Mouse (Mus musculus): Measurements from ENCODE around the gene Uhrf1. TPM values are rescaled to one million over a fixed set of nuclear protein-coding genes. Genes with fewer than 3 reads are reported as not detected.

Gene Uhrf1
- total and polyA plus RNA-seq, 3 experiments = 115 to 201 (median 133) TPM

DNA sequence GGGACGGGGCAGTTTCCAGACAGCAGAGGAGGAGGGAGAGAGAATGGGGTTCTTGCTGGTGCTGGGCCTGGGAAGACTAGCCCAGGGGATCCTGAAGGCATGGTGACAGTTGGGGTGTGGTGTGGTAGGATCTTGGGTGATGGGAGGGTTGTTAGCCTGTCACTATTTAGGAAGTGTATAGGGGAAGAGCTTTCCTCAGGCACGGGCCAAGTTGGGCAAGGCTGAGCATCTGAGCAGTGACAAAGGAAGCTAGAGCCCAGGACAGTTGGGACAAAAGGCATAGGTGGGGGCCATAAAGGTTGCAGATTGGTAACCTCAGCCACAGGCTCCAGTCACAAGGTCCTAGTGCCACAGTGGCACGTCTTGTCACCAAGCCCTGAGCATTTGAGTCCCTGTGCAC lies 40.3 kb downstream of the Uhrf1 start:
- Histone ChIP-seq H3K27ac (ENCODE audit: control insufficient read depth, low read depth, low read length) (no peak overlapping the region), H3K79me2 (ENCODE audit: control insufficient read depth, insufficient read depth, low read length, poor library complexity) (peaks cover 1% of the 10 kb centered on the region), H3K9me3 (replicated peaks; ENCODE audit: insufficient read depth, low read length) (no peaks in the 10 kb centered on the region), H3K4me1 (ENCODE audit: control insufficient read depth in 1 of 2, insufficient read depth in 2 of 2, low read length in 2 of 2) (no peaks in the 10 kb centered on the region; a peak in 2 of 4 replicates), H3K4me3 (ENCODE audit: control insufficient read depth in 1 of 2, insufficient read depth in 1 of 2, low read depth in 2 of 2, low read length in 2 of 2) (no peak overlapping the region), H3K9ac (ENCODE audit: control insufficient read depth, low read depth, low read length, poor library complexity, severe bottlenecking) (no peak overlapping the region), H3K27me3 (ENCODE audit: control insufficient read depth in 1 of 2, insufficient read depth in 2 of 2, low read length in 2 of 2) (no peaks in the 10 kb centered on the region), H3K36me3 (ENCODE audit: control insufficient read depth in 1 of 2, insufficient read depth in 2 of 2, low read length in 2 of 2) (no peaks in the 10 kb centered on the region)
- DNase-seq (ENCODE audit: low read depth, low spot score) = no peak
- TF ChIP-seq EP300 (IDR thresholded peaks at IDR 0.05; ENCODE audit: low read depth in 1 of 2, low read length in 2 of 2) = no peak
- no peak for TF ChIP-seq JUND (IDR thresholded peaks at IDR 0.05; ENCODE audit: low read depth, low read length)
- no peak for TF ChIP-seq POLR2A (IDR thresholded peaks at IDR 0.05; ENCODE audit: control insufficient read depth in 1 of 2, insufficient read depth in 1 of 2, low read depth in 1 of 2, low read length in 2 of 2, poor library complexity in 1 of 2)
- TF ChIP-seq POLR2AphosphoS2 (IDR thresholded peaks at IDR 0.05; ENCODE audit: low read length) = no peak
- no peak for TF ChIP-seq E2F4 (IDR thresholded peaks at IDR 0.05; ENCODE audit: borderline replicate concordance, low read depth, low read length)
- TF ChIP-seq RAD21 (IDR thresholded peaks at IDR 0.05; ENCODE audit: low read depth, low read length) = no peak
- TF ChIP-seq RCOR1 (IDR thresholded peaks at IDR 0.05; ENCODE audit: low read depth, low read length) = no peak
- no peak for TF ChIP-seq BHLHE40 (IDR thresholded peaks at IDR 0.05; ENCODE audit: borderline replicate concordance, low read depth, low read length)
- no peak for TF ChIP-seq ZNF384 (IDR thresholded peaks at IDR 0.05; ENCODE audit: low read depth, low read length)
- no peak for TF ChIP-seq TAL1 (IDR thresholded peaks at IDR 0.05; ENCODE audit: low read length)
- no peak for TF ChIP-seq GATA1 (IDR thresholded peaks at IDR 0.05; ENCODE audit: low read depth, low read length)
- TF ChIP-seq SIN3A (IDR thresholded peaks at IDR 0.05; ENCODE audit: low read length) = no peak
- no peak for TF ChIP-seq TCF12 (IDR thresholded peaks at IDR 0.05; ENCODE audit: low read depth, low read length)
- no peak for TF ChIP-seq MAZ (IDR thresholded peaks at IDR 0.05; ENCODE audit: low read depth, low read length)
- no peak for TF ChIP-seq ZMIZ1 (IDR thresholded peaks at IDR 0.05; ENCODE audit: low read depth, low read length)
- TF ChIP-seq POLR2AphosphoS5 (IDR thresholded peaks at IDR 0.05; ENCODE audit: borderline replicate concordance, low read depth, low read length) = no peak

DNA sequence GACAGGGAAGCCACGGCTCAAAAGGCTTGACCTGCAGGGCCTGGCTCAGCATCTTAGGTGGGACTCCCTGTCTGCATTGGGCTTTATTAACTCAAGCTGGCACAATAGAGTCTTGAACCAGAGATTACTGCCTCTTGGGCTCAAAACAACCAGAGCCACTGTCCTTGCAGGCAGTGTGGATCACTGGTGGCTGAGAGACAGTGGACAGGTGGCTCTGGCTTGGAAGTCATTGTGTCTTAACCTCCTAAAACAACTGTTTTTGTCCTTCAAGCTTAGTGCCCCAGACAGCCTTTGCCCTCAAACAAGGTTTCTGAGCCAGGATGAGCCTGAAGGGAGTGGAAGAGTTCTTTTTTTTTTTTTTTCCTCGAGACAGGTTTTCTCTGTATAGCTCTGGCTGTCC lies 42.2 kb downstream of the Uhrf1 start:
- H3K4me3 ChIP-seq (ENCODE audit: control insufficient read depth in 1 of 2, insufficient read depth in 1 of 2, low read depth in 2 of 2, low read length in 2 of 2) = no peak overlapping the region
- H3K27me3 ChIP-seq (ENCODE audit: control insufficient read depth in 1 of 2, insufficient read depth in 2 of 2, low read length in 2 of 2) = no peaks in the 10 kb centered on the region
- no peaks in the 10 kb centered on the region for H3K9me3 ChIP-seq (replicated peaks; ENCODE audit: insufficient read depth, low read length)
- H3K4me1 ChIP-seq (ENCODE audit: control insufficient read depth in 1 of 2, insufficient read depth in 2 of 2, low read length in 2 of 2) = no peaks in the 10 kb centered on the region; a peak in 2 of 4 replicates
- H3K79me2 ChIP-seq (ENCODE audit: control insufficient read depth, insufficient read depth, low read length, poor library complexity) = peaks cover 1% of the 10 kb centered on the region; the same call in 1 of the 2 replicates
- TF ChIP-seq E2F4 (IDR thresholded peaks at IDR 0.05; ENCODE audit: borderline replicate concordance, low read depth, low read length) (no peak), POLR2A (IDR thresholded peaks at IDR 0.05; ENCODE audit: control insufficient read depth in 1 of 2, insufficient read depth in 1 of 2, low read depth in 1 of 2, low read length in 2 of 2, poor library complexity in 1 of 2) (no peak), TBP (IDR thresholded peaks at IDR 0.05; ENCODE audit: low read depth, low read length) (no peak), ZC3H11A (IDR thresholded peaks at IDR 0.05; ENCODE audit: low read depth, low read length) (no peak), USF2 (IDR thresholded peaks at IDR 0.05; ENCODE audit: borderline replicate concordance in 1 of 2, insufficient read depth in 1 of 2, low read depth in 1 of 2, low read length in 2 of 2) (no peak), USF1 (IDR thresholded peaks at IDR 0.05; ENCODE audit: low read depth, low read length) (no peak), MYC (IDR thresholded peaks at IDR 0.05; ENCODE audit: low read depth, low read length) (no peak), SIN3A (IDR thresholded peaks at IDR 0.05; ENCODE audit: low read length) (no peak), MEF2A (IDR thresholded peaks at IDR 0.05; ENCODE audit: extremely low read depth, insufficient replicate concordance, low read depth, low read length, poor library complexity, severe bottlenecking) (no peak), NELFE (IDR thresholded peaks at IDR 0.05; ENCODE audit: low read depth, low read length) (no peak), TCF12 (IDR thresholded peaks at IDR 0.05; ENCODE audit: low read depth, low read length) (no peak), EP300 (IDR thresholded peaks at IDR 0.05; ENCODE audit: low read depth in 1 of 2, low read length in 2 of 2) (no peak), ZMIZ1 (IDR thresholded peaks at IDR 0.05; ENCODE audit: low read depth, low read length) (no peak), RCOR1 (IDR thresholded peaks at IDR 0.05; ENCODE audit: low read depth, low read length) (no peak), MXI1 (IDR thresholded peaks at IDR 0.05; ENCODE audit: low read depth, low read length) (no peak), POLR2AphosphoS2 (IDR thresholded peaks at IDR 0.05; ENCODE audit: low read length) (no peak), ELF1 (IDR thresholded peaks at IDR 0.05; ENCODE audit: low read depth, low read length) (no peak), NRF1 (IDR thresholded peaks at IDR 0.05; ENCODE audit: insufficient read depth, low read depth, low read length, poor library complexity, severe bottlenecking) (no peak), JUND (IDR thresholded peaks at IDR 0.05; ENCODE audit: low read depth, low read length) (no peak), UBTF (IDR thresholded peaks at IDR 0.05; ENCODE audit: borderline replicate concordance, insufficient read depth, low read depth, low read length) (no peak)
- H3K36me3 ChIP-seq (ENCODE audit: control insufficient read depth in 1 of 2, insufficient read depth in 2 of 2, low read length in 2 of 2) = no peaks in the 10 kb centered on the region
- DNase-seq (ENCODE audit: low read depth, low spot score) = no peak
- no peak overlapping the region for H3K9ac ChIP-seq (ENCODE audit: control insufficient read depth, low read depth, low read length, poor library complexity, severe bottlenecking)
- H3K27ac ChIP-seq (ENCODE audit: control insufficient read depth, low read depth, low read length) = no peak overlapping the region
